Mouse (Mus musculus) layer of hippocampus, postnatal 36 days (tissue): ENCODE data around the gene Akr1c18. TPM values are rescaled to one million over a fixed set of nuclear protein-coding genes. Genes with fewer than 3 reads are reported as not detected.
A peak's percentile ranks its signal among the peaks of the same experiment; 100 is the strongest.
"Not testable (repeated sequence)": the region's sequence is repeated elsewhere in the genome, so short reads cannot be mapped to it uniquely, and the experiment has no call there.

Experiments
- DNase-seq, 2 experiments: peaks; one replicate each; pipeline ENCODE4 v3.0.0; 2022
- total RNA-seq, 2 experiments: library from RNA; stranded (reverse); gene quantifications; 2 replicates each; pipeline ENCODE4 v1.2.3; 2021

The Akr1c18 gene
- 1 to 10 TPM; 1.7 TPM for total RNA-seq

GRCm38 (mm10) chr13:4150518-4150917 lies at the start of gene Akr1c18:
Gene Akr1c18 (minus strand): TSS chr13:4150654.
- peak in 1 of 2 experiments; percentile 4 for DNase-seq

GRCm38 (mm10) chr13:4192511-4192910 lies 42.1 kb upstream of the Akr1c18 start:
- no peak for DNase-seq

DNA sequence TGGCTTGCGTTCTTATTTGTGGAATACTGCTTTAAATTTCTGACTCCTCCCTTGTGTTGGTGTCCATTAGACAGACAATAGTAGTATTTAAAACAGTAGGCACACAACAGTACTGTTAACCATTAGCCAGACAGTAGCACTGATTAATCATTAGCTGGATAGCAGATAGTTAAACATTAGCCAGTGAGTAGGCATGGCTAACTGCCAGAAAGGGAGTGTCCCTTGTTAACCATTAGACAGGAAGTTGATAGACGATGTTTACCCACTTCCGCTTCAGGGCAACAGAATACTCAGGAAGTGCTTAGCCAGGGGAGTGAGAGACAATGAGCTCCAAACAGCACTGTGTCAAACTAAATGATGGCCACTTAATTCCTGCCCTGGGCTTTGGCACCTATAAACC lies 40.5 kb upstream of the Akr1c18 start, which contains the start of gene Akr1c13:
Gene Akr1c13, plus strand, starts transcription at position 247 of the 400 bp plus-strand sequence.
- no peak for DNase-seq

GRCm38 (mm10) chr13:4188174-4188573 lies 37.7 kb upstream of the Akr1c18 start:
- DNase-seq: no peak

DNA sequence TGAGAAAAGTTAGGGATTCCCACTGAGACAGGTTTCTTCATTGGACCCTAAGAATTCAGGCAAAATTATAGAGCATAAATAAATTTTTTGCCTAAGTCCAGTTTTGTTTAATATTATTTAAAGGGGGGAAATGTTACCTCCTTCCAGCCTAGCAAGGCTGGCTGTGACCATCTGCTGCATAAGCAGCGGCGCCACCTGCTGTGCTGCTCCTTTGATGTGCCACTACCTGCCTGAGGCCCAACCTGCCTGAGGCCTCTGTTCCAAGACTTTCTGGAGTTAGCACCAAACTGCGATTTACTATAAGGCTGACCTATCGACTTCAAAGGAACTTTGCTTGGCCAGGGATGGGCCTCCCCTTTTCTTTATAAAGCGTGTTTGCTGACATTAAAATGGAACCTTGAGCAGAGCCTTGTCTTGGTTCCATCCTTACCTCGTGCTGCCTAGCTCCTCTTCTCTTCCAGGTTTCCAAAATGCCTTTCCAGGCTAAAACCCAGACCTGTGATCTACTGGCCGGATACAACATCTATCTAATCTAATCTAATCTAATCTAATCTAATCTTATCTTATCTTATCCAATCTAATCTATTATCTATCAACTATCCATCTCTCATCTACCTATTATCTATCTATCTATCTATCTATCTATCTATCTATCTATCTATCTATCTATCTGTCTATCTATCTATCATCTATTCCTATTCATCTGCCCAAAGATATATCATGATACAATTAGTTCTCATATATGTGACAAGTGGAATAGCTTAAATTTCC lies 36.4 kb upstream of the Akr1c18 start:
- not testable (repeated sequence) for DNase-seq

GRCm38 (mm10) chr13:4183116-4183515 lies 32.7 kb upstream of the Akr1c18 start:
- no peak for DNase-seq

GRCm38 (mm10) chr13:4181321-4181720 lies 30.9 kb upstream of the Akr1c18 start:
- DNase-seq: not testable (repeated sequence)

DNA sequence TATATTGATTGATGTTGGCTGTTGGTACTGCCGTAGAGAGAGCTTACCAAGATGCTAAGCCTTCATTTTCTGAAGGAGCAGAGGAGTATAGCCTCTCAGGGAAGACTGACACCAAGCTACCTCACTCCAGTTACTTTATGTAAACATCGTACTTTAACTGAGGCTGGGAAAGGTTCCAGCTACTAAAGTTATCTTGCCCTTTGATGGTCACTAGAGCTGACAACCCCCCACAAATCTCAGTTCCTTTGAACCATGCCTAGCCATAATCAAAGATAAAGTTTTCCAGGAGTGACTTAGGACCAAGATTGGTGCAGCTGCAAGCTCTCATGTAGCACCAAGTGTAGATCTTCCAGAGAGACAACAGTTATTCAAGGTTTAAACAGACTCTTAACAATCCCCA lies 22.5 kb upstream of the Akr1c18 start:
- no peak for DNase-seq

- DNase-seq: no peak
These were observed 17.6 kb upstream of the Akr1c18 start for GRCm38 (mm10) chr13:4168006-4168405.

DNA sequence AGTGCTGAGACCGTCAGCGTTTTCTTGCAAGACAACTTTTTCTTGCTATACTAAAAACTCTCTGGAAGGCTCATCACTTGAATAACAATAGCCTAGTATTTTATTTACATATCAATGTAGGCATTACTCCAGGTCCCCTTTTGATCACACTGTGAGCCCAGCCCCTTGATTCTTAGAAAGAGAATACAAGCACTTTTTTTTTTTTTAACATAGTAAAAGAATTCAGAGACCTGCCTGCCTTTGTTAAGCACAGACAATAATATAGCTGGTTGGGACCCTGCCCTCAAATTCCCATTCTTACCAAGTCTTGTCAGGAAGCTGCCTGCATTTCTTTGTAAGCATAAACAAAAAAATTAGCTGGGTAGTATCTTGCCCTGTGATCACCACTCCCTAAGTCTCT lies 4.8 kb upstream of the Akr1c18 start:
- DNase-seq: no peak

- no peak for DNase-seq
These were observed 3.1 kb upstream of the Akr1c18 start for GRCm38 (mm10) chr13:4153593-4153992.

- no peak for DNase-seq
These were observed 2.5 kb upstream of the Akr1c18 start for GRCm38 (mm10) chr13:4152908-4153307.

- no peak for DNase-seq
These were observed 6.2 kb downstream of the Akr1c18 start for GRCm38 (mm10) chr13:4144261-4144660.

GRCm38 (mm10) chr13:4133070-4133469 lies 17.4 kb downstream of the Akr1c18 start:
- DNase-seq: no peak

DNA sequence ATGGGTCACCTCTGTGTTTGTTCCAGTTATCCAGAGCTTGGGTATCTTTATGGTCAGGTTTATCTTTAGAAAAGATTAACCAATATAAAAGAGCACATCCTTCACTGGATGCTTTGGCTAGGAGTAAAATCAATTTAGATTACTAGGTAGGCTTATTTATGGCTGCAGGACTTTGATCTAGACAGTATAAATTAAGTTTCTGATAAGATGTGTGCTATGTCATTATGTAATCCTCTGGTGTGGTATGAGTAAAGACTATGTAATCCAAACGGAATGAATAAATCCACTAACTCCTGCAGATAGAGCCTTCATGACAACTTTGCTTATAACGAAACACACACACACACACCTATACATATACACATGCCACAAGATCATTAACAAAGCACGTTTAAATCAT lies 18.7 kb downstream of the Akr1c18 start:
- DNase-seq: no peak

- DNase-seq: no peak
These were observed 19.1 kb downstream of the Akr1c18 start for GRCm38 (mm10) chr13:4131317-4131716.

DNA sequence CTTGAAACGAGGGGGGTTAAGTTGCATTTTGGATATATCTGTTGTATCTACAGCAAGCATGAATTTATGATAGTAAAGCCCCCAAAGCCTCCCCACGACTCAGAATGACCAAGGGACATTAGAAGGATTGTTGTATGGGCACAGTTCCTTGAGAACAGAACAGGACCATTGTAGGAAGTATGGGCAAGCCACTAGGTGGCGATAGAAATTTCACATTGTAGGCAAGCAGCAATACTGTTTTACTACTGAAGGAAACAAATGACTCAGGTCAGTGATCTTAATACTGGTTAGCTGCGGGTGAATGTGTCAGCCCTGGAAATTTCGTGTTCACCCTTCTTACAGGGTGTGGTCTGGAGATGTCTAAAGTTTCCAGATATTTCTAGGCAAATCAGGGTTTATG lies 21.4 kb downstream of the Akr1c18 start:
- DNase-seq: no peak

- DNase-seq: not testable (repeated sequence)
These were observed 24.6 kb downstream of the Akr1c18 start for GRCm38 (mm10) chr13:4125846-4126245.

- DNase-seq: not testable (repeated sequence)
These were observed 26.0 kb downstream of the Akr1c18 start for GRCm38 (mm10) chr13:4124471-4124870.

GRCm38 (mm10) chr13:4123146-4123545 lies 27.3 kb downstream of the Akr1c18 start:
- DNase-seq: no peak

DNA sequence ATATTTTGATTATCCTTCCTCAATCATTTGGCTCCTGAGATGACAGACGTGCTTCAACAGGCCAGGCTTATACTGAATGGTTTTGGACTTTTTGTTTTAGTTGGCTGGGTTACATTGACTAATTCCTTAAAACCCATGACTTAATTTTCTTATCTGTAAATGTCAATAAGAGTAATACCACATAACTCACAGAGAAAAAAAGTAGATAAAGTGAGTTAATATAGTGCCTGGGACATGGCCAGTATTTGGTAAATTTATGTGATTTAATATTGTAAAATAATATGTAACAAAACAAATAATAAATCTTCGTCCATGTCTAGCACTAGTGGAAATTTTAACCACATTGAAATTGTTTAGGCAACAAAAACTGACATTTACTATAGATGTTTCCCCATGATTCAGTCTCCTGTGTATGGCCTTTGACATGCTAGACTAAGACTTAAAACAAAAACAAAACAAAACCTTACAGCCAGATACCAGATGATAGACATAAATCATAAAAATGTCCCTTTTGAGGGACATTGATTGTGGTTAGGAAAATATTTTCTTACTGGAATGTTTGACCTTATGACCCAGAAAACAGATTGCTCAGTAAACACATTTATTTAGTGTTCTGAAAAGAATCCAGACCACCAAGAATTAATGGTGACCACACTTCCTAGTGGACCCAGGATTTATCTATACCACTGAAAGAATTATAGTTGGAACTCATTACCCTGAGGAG lies 31.1 kb downstream of the Akr1c18 start:
- DNase-seq: no peak

- DNase-seq: peak; percentile 43
These were observed 39.9 kb downstream of the Akr1c18 start for GRCm38 (mm10) chr13:4110281-4111188.

DNA sequence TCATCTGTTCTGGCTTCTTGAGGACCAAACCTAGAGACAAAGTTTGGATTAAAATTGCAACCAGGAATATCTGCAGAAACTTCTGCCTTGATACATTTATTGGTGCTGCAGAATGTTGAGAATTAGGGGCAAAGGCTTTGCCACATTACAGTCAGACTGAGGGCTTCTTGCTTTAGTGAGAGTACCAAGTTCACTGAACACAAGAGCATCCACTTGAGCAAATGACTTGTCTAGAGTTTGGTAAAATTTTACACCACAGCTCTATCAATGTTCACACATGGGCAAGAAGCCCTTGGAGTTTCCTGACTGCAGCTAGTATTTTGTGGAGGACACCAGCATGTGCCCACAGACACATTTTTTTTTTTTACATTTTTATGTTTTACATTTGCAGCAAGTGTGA lies 47.7 kb downstream of the Akr1c18 start:
- no peak for DNase-seq
